Mouse (Mus musculus) spleen, adult 2 months (tissue): Measurements from ENCODE around the gene Tmem254b. TPM values are rescaled to one million over a fixed set of nuclear protein-coding genes. Genes with fewer than 3 reads are reported as not detected.
"Not testable (repeated sequence)": the region's sequence is repeated elsewhere in the genome, so short reads cannot be mapped to it uniquely, and the experiment has no call there.

Source experiments
- DNase-seq, 2 experiments: peaks; one replicate each; pipeline versions ENCODE4 v3.0.0 to v3.0.0-alpha.2; 2012 to 2021; ENCODE audit warnings: low spot score in 2 of 2, low read depth in 1 of 2
- H3K27ac ChIP-seq: fragments of 200-500 bp; 2 replicates; pipeline ENCODE4 v1.5.1; 2012; ENCODE audit warnings: low read length, inconsistent platforms; ENCODE audit not compliant: insufficient read depth
- H3K27me3 ChIP-seq: fragments of 200-500 bp; 2 replicates; pipeline ENCODE4 v1.6.1; 2012; ENCODE audit warnings: mild to moderate bottlenecking, moderate library complexity, low read length, inconsistent platforms; ENCODE audit not compliant: control insufficient read depth, insufficient read depth
- H3K36me3 ChIP-seq: fragments of 200-500 bp; 2 replicates; pipeline ENCODE4 v1.6.1; 2012; ENCODE audit warnings: mild to moderate bottlenecking, low read length, inconsistent platforms; ENCODE audit not compliant: control insufficient read depth, insufficient read depth
- H3K4me1 ChIP-seq: fragments of 200-500 bp; 2 replicates; pipeline ENCODE4 v1.6.1; 2011; ENCODE audit warnings: inconsistent platforms; ENCODE audit not compliant: control insufficient read depth, insufficient read depth, insufficient read length
- H3K4me3 ChIP-seq: fragments of 200-500 bp; 2 replicates; pipeline ENCODE4 v1.5.1; 2011; ENCODE audit warnings: mild to moderate bottlenecking, inconsistent platforms; ENCODE audit not compliant: insufficient read depth, insufficient read length; ENCODE audit errors: extremely low read depth
- WGBS: fragments of 180-500 bp; shearing (Covaris S2); methylation state at CpG from one replicate; pipeline ENCODE4 v1.1.7; 2018; 5-methylcytosine and 5-hydroxymethylcytosine counted together
- polyA plus RNA-seq: library from polyadenylated mRNA; depleted of rRNA; stranded (reverse); fragments of >200 nt; gene quantifications from 2 replicates; pipeline ENCODE4 v1.2.3, GENCODE M21; 2012; rRNA removed

Gene Tmem254b
- polyA plus RNA-seq = 7.9 and 8.1 TPM in 2 replicates

GRCm38 (mm10) chr14:26206926-26207247 lies at the start of gene Tmem254b:
Gene Tmem254b, minus strand, starts transcription at chr14:26207041.
- DNase-seq, H3K36me3 ChIP-seq, H3K4me1 ChIP-seq, H3K4me3 ChIP-seq, H3K27ac ChIP-seq, H3K27me3 ChIP-seq: not testable (repeated sequence)
- WGBS = no CpG with 5 or more reads among the region's 10 CpGs

GRCm38 (mm10) chr14:26237183-26237582 lies 30.3 kb upstream of the Tmem254b start:
- H3K27me3 ChIP-seq, H3K4me1 ChIP-seq, H3K27ac ChIP-seq, H3K4me3 ChIP-seq, DNase-seq, H3K36me3 ChIP-seq: not testable (repeated sequence)
- WGBS = no CpG with 5 or more reads among the region's 2 CpGs

- DNase-seq, H3K4me3 ChIP-seq, H3K36me3 ChIP-seq, H3K4me1 ChIP-seq, H3K27me3 ChIP-seq, H3K27ac ChIP-seq: not testable (repeated sequence)
- no CpG with 5 or more reads among the region's 5 CpGs for WGBS
Observed at GRCm38 (mm10) chr14:26216233-26217000, 9.6 kb upstream of the Tmem254b start.

- H3K4me1 ChIP-seq, H3K4me3 ChIP-seq, H3K27me3 ChIP-seq, DNase-seq, H3K27ac ChIP-seq, H3K36me3 ChIP-seq: not testable (repeated sequence)
- WGBS = no CpG with 5 or more reads among the region's 44 CpGs
Observed at GRCm38 (mm10) chr14:26206197-26206925, 480 bp downstream of the Tmem254b start.

- not testable (repeated sequence) for DNase-seq, H3K4me3 ChIP-seq, H3K4me1 ChIP-seq, H3K36me3 ChIP-seq, H3K27me3 ChIP-seq, H3K27ac ChIP-seq
- no CpG with 5 or more reads among the region's 3 CpGs for WGBS
Observed at GRCm38 (mm10) chr14:26197851-26198250, 9.0 kb downstream of the Tmem254b start.

- not testable (repeated sequence) for H3K27me3 ChIP-seq, H3K36me3 ChIP-seq, H3K4me3 ChIP-seq, DNase-seq, H3K4me1 ChIP-seq, H3K27ac ChIP-seq
- WGBS = no CpG with 5 or more reads among the region's 8 CpGs
Observed at GRCm38 (mm10) chr14:26188361-26188760, 18.5 kb downstream of the Tmem254b start.

- not testable (repeated sequence) for H3K27me3 ChIP-seq, H3K36me3 ChIP-seq, H3K4me3 ChIP-seq, DNase-seq, H3K4me1 ChIP-seq, H3K27ac ChIP-seq
- WGBS = no CpG with 5 or more reads among the region's 9 CpGs
Observed at GRCm38 (mm10) chr14:26186638-26187037, 20.2 kb downstream of the Tmem254b start.

GRCm38 (mm10) chr14:26182380-26182779 lies 24.5 kb downstream of the Tmem254b start, which contains the start of gene Plac9b:
Gene Plac9b, minus strand, starts transcription at chr14:26182480.
- H3K4me1 ChIP-seq, DNase-seq, H3K36me3 ChIP-seq, H3K4me3 ChIP-seq, H3K27ac ChIP-seq, H3K27me3 ChIP-seq: not testable (repeated sequence)
- WGBS = no CpG with 5 or more reads among the region's 10 CpGs

GRCm38 (mm10) chr14:26181660-26182059 lies 25.2 kb downstream of the Tmem254b start:
- H3K27ac ChIP-seq, H3K4me1 ChIP-seq, DNase-seq, H3K36me3 ChIP-seq, H3K4me3 ChIP-seq, H3K27me3 ChIP-seq: not testable (repeated sequence)
- WGBS = no CpG with 5 or more reads among the region's 10 CpGs

GRCm38 (mm10) chr14:26175028-26175427 lies 31.8 kb downstream of the Tmem254b start:
- no CpG with 5 or more reads among the region's 6 CpGs for WGBS
- not testable (repeated sequence) for H3K27ac ChIP-seq, H3K4me3 ChIP-seq

GRCm38 (mm10) chr14:26173955-26174354 lies 32.9 kb downstream of the Tmem254b start:
- not testable (repeated sequence) for H3K4me3 ChIP-seq, H3K4me1 ChIP-seq, H3K27ac ChIP-seq, H3K36me3 ChIP-seq, H3K27me3 ChIP-seq, DNase-seq
- WGBS = no CpG with 5 or more reads among the region's 3 CpGs

More at GRCm38 (mm10) chr14:26175028-26175427, 31.8 kb downstream of the Tmem254b start:
- not testable (repeated sequence) for DNase-seq, H3K36me3 ChIP-seq, H3K4me1 ChIP-seq, H3K27me3 ChIP-seq
